Mouse (Mus musculus) cerebellum, adult 2 months (tissue): ENCODE data around the gene Itpr1.

Source experiments
- CTCF ChIP-seq: fragments of 200-500 bp; IDR thresholded peaks from 2 replicates; pipeline ENCODE4 v1.5.1; 2011; ENCODE audit warnings: low read depth, mild to moderate bottlenecking, control low read depth, low read length, moderate library complexity, borderline replicate concordance; ENCODE audit not compliant: insufficient read depth
- POLR2A ChIP-seq: fragments of 200-500 bp; IDR thresholded peaks from 2 replicates; pipeline ENCODE4 v1.6.1; 2011; ENCODE audit warnings: low read length, control low read depth, borderline replicate concordance; ENCODE audit not compliant: insufficient read depth

DNA sequence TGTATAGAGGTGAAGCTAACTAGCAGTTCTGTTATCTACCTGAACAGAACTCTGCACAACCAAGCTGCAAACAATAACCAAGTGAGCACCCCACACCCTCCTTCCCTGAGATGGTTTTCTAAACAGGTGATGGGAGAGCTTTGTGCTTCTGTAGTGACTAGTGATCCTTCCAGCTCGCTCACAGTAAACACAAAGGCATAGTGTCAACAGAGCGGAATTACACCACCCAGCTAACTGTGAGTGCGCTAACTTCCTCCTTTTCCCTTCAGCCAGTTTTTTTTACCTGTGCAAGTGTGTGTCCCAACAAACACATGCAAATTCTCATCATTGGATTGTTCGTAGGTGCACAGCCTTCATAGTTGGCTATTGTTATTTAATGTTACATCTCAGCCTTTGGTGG is 219.9 kb downstream of the Itpr1 start:
- TF ChIP-seq CTCF (no peak), POLR2A (no peak)
